12 mouse cellular contexts compared by ENCODE assay signal in the genomic region with DNA sequence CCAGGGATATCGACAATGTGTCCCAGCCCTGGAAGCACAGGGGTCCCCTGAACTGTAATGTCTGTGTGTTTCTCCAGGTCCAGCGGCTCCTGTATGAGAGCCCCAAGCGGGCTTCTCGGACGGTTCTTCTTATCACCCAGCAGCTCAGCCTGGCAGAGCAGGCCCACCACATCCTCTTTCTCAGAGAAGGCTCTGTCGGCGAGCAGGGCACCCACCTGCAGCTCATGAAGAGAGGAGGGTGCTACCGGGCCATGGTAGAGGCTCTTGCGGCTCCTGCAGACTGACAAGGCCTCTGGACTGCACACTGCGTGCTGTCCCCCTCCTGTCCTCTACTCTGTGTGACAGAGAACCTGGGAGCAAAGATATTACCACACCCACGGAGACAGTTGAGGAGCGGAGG. TPM values are rescaled to one million over a fixed set of nuclear protein-coding genes. Genes with fewer than 3 reads are reported as not detected.
A peak's percentile ranks its signal among the peaks of the same experiment; 100 is the strongest.
DNase-seq lines count a peak whose midpoint lies in the region; ATAC-seq lines count a peak whose summit lies in the region.
"Had no signal": no experiment of that assay in that cellular context is flagged by ENCODE, and none has a peak within 500 bp of the region (broad histone marks: within the 10 kb centered on the region; RNA-seq: fewer than 3 reads in every experiment).

No protein-coding gene starts in this region.

- H3K27me3 ChIP-seq in liver, embryonic 12.5 days (replicated peaks): peaks cover 92% of the 10 kb centered on the region

- no peak overlapping the region for H3K4me3 ChIP-seq in liver, embryonic 12.5 days

- no peaks in the 10 kb centered on the region for H3K36me3 ChIP-seq in liver, embryonic 12.5 days
- H3K36me3 ChIP-seq: forebrain, embryonic 10.5 days had no signal

- no peak for ATAC-seq in liver, embryonic 12.5 days
- ATAC-seq in megakaryocyte-erythroid progenitor cell, adult 5-6 weeks (replicated peaks; ENCODE audit: low FRiP score, low TSS enrichment, poor library complexity, severe bottlenecking): peak; percentile 62

- no peaks in the 10 kb centered on the region for H3K9me3 ChIP-seq in liver, embryonic 12.5 days (replicated peaks)
- H3K9me3 ChIP-seq: forebrain, embryonic 10.5 days had no signal

- WGBS in liver, embryonic 12.5 days (ENCODE audit: insufficient replicate concordance): 14% methylated on average over 12 of the region's 12 CpGs

- no peak overlapping the region for H3K9ac ChIP-seq in liver, embryonic 12.5 days

- H3K27ac ChIP-seq in liver, embryonic 12.5 days: no peak overlapping the region
- H3K27ac ChIP-seq: forebrain, embryonic 10.5 days had no signal

- 0 out of 2 replicates have a peak overlapping the region, but pooled peaks have one; percentile 64 for H3K4me2 ChIP-seq in liver, embryonic 12.5 days

- peaks cover 25% of the 10 kb centered on the region for H3K4me1 ChIP-seq in liver, embryonic 12.5 days

- DNase-seq in liver (no peak), MEL-GATA-1-ER (ENCODE audit: extremely low read depth, low read depth) (peak; percentile 83)
- peak; percentile 89 for DNase-seq in thymus, postnatal 0 days (ENCODE audit: low spot score)
- no peak for DNase-seq in gastrocnemius, adult 8-10 months (ENCODE audit: low spot score in 2 of 2)
- no peak for DNase-seq in kidney, adult 8-10 months
- DNase-seq in right cerebral cortex, postnatal 36 days (ENCODE audit: low spot score in 2 of 2): no peak
- DNase-seq: heart, postnatal 10 days; kidney, postnatal 25 days had no signal

RNA-seq across cellular contexts. Expression of a gene that starts 1.0 kb away (rescaled TPM):
- polyA plus RNA-seq in liver, embryonic 12.5 days (2016; fragmentation: Nextera tagmentation; extraction: Ambion mirVana): 12.5 and 13.5 TPM in 2 replicates
- 50.4 and 71.2 TPM in 2 replicates for total RNA-seq in megakaryocyte-erythroid progenitor cell, adult 5-6 weeks (2014; fragmentation: Nextera tagmentation)
- 103 and 243 TPM in 2 replicates for total RNA-seq in megakaryocyte-erythroid progenitor cell, adult 5-6 weeks (2017)
- 875 and 899 TPM in 2 replicates for polyA plus RNA-seq in thymus, postnatal 0 days (2015; fragmentation: Nextera tagmentation; extraction: Ambion mirVana)
- 1 to 10 TPM; 2.1 to 4.3 (median 3.4) TPM for total RNA-seq in gastrocnemius, adult 8-10 months (2022)

RNA-seq across cellular contexts. Expression of a gene that starts 6.8 kb away (rescaled TPM):
- 5.6 and 6.9 TPM in 2 replicates for polyA plus RNA-seq in liver, embryonic 12.5 days (2016; fragmentation: Nextera tagmentation; extraction: Ambion mirVana)
- 25.8 and 90.1 TPM in 2 replicates for total RNA-seq in megakaryocyte-erythroid progenitor cell, adult 5-6 weeks (2014; fragmentation: Nextera tagmentation)
- total RNA-seq in megakaryocyte-erythroid progenitor cell, adult 5-6 weeks (2017): 49.7 and 50.5 TPM in 2 replicates
- polyA plus RNA-seq in thymus, postnatal 0 days (2015; fragmentation: Nextera tagmentation; extraction: Ambion mirVana): 140 and 153 TPM in 2 replicates
- total RNA-seq in gastrocnemius, adult 8-10 months (2022): 1 to 10 TPM; 5.1 to 7.6 (median 6.7) TPM

RNA-seq across cellular contexts. Expression of a gene that starts 8.9 kb away (rescaled TPM):
- polyA plus RNA-seq in liver, embryonic 12.5 days (2016; fragmentation: Nextera tagmentation; extraction: Ambion mirVana): 4.5 and 5.0 TPM in 2 replicates
- total RNA-seq in megakaryocyte-erythroid progenitor cell, adult 5-6 weeks (2014; fragmentation: Nextera tagmentation): 55.1 and 57.5 TPM in 2 replicates
- 56.2 and 95.8 TPM in 2 replicates for total RNA-seq in megakaryocyte-erythroid progenitor cell, adult 5-6 weeks (2017)
- 251 and 261 TPM in 2 replicates for polyA plus RNA-seq in thymus, postnatal 0 days (2015; fragmentation: Nextera tagmentation; extraction: Ambion mirVana)
- 1 to 10 TPM; 1.4 to 2.1 (median 1.7) TPM for total RNA-seq in gastrocnemius, adult 8-10 months (2022)

RNA-seq across cellular contexts. Expression of a gene that starts 9.1 kb away (rescaled TPM):
- polyA plus RNA-seq in liver, embryonic 12.5 days (2016; fragmentation: Nextera tagmentation; extraction: Ambion mirVana): 2.3 and 2.6 TPM in 2 replicates
- total RNA-seq in megakaryocyte-erythroid progenitor cell, adult 5-6 weeks (2014; fragmentation: Nextera tagmentation): 43.7 and 55.5 TPM in 2 replicates
- total RNA-seq in megakaryocyte-erythroid progenitor cell, adult 5-6 weeks (2017): 58.0 and 76.1 TPM in 2 replicates
- 81.6 and 87.3 TPM in 2 replicates for polyA plus RNA-seq in thymus, postnatal 0 days (2015; fragmentation: Nextera tagmentation; extraction: Ambion mirVana)
- 1 to 10 TPM in 3 of 4 experiments, under 1 TPM in 1; 0.82 to 1.3 (median 1.2) TPM for total RNA-seq in gastrocnemius, adult 8-10 months (2022)

RNA-seq across cellular contexts. Expression of a gene that starts 42.2 kb away (rescaled TPM):
- 0.05 and 0.19 TPM in 2 replicates for polyA plus RNA-seq in liver, embryonic 12.5 days (2016; fragmentation: Nextera tagmentation; extraction: Ambion mirVana)
- 8.7 and 32.0 TPM in 2 replicates for total RNA-seq in megakaryocyte-erythroid progenitor cell, adult 5-6 weeks (2014; fragmentation: Nextera tagmentation)
- 7.8 and 10.4 TPM in 2 replicates for total RNA-seq in megakaryocyte-erythroid progenitor cell, adult 5-6 weeks (2017)
- polyA plus RNA-seq in thymus, postnatal 0 days (2015; fragmentation: Nextera tagmentation; extraction: Ambion mirVana): 2.6 and 2.8 TPM in 2 replicates
- under 1 TPM in 1 of 4 experiments, not detected in 3; 0.10 TPM for total RNA-seq in gastrocnemius, adult 8-10 months (2022)
- total RNA-seq: left cerebral cortex, postnatal 36 days had no signal
- polyA plus RNA-seq: forebrain, embryonic 10.5 days had no signal

Comparison
In these comparisons a context has a peak if more than half of its experiments do, and no peak if none do; other contexts are left out.
1. DNase-seq: peak in MEL-GATA-1-ER (single experiment) and thymus, postnatal 0 days (single experiment); none in liver (single experiment), gastrocnemius, adult 8-10 months (0 of 2), kidney, adult 8-10 months (0 of 2) and right cerebral cortex, postnatal 36 days (0 of 2).
2. RNA of a gene that starts 1.0 kb away (total RNA-seq): 50.4 to 243 TPM in megakaryocyte-erythroid progenitor cell, adult 5-6 weeks; 2.1 to 4.3 TPM in gastrocnemius, adult 8-10 months; every median in the first group is over 4 times any median in the second.
3. RNA of a gene that starts 8.9 kb away (total RNA-seq): 55.1 to 95.8 TPM in megakaryocyte-erythroid progenitor cell, adult 5-6 weeks; 1.4 to 2.1 TPM in gastrocnemius, adult 8-10 months; every median in the first group is over 10 times any median in the second.